Comparison of ENCODE assay signal across 1 mouse cellular context in genomic region chr10:80486862-80487379, GRCm38 (mm10).
A peak's percentile ranks its signal among the peaks of the same experiment; 100 is the strongest.
TF ChIP-seq lines count a peak whose summit lies in the region.

No protein-coding gene starts in this region.

TF ChIP-seq in MEL, 35 proteins besides CTCF, POLR2A, EP300 and RAD21:
- TF ChIP-seq MXI1 (IDR thresholded peaks at IDR 0.05; ENCODE audit: low read depth, low read length), result no peak
- no peak for TF ChIP-seq GABPA (IDR thresholded peaks at IDR 0.05; ENCODE audit: low read depth, low read length)
- no peak for TF ChIP-seq GATA1 (IDR thresholded peaks at IDR 0.05; ENCODE audit: low read depth, low read length)
- TF ChIP-seq JUND (IDR thresholded peaks at IDR 0.05; ENCODE audit: low read depth, low read length), result no peak
- TF ChIP-seq ZNF384 (IDR thresholded peaks at IDR 0.05; ENCODE audit: low read depth, low read length), result no peak
- TF ChIP-seq ZC3H11A (IDR thresholded peaks at IDR 0.05; ENCODE audit: low read depth, low read length), result peak; percentile 31; the same call in 1 of the 2 replicates
- no peak for TF ChIP-seq MYC (IDR thresholded peaks at IDR 0.05; ENCODE audit: low read depth, low read length)
- no peak for TF ChIP-seq USF1 (IDR thresholded peaks at IDR 0.05; ENCODE audit: low read depth, low read length)
- no peak for TF ChIP-seq CHD2 (IDR thresholded peaks at IDR 0.05; ENCODE audit: low read length)
- TF ChIP-seq E2F4 (IDR thresholded peaks at IDR 0.05; ENCODE audit: borderline replicate concordance, low read depth, low read length), result no peak
- TF ChIP-seq SMC3 (IDR thresholded peaks at IDR 0.05; ENCODE audit: low read depth, low read length), result peak; percentile 75
- TF ChIP-seq MEF2A (IDR thresholded peaks at IDR 0.05; ENCODE audit: extremely low read depth, insufficient replicate concordance, low read depth, low read length, poor library complexity, severe bottlenecking), result no peak
- no peak for TF ChIP-seq MAX (IDR thresholded peaks at IDR 0.05; ENCODE audit: low read length)
- no peak for TF ChIP-seq TAL1 (IDR thresholded peaks at IDR 0.05; ENCODE audit: low read length)
- TF ChIP-seq ELF1 (IDR thresholded peaks at IDR 0.05; ENCODE audit: low read depth, low read length), result no peak
